Mouse (Mus musculus): ENCODE measurements around the gene Caskin2.
A peak's percentile ranks its signal among the peaks of the same experiment; 100 is the strongest.

Caskin2 gene

DNA sequence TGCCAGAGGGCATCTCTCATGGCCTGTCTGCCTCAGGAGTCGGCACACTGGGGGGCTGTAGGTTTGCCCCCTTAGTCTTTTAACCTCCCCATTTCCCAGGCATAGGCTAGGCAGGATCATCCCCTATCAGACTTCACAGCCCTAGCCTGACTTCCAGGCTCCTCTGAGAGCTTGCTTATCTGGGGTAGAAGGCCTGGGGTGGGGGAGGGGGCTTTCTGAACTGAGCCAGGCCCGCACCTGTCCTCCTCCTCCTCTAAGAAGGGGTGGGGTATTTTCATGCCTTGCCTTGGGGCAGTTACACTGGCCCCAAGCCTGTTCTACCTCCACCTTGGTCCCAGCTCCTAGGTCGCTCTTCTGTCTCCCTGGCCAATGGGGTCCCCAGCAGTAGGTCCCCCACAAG, 18.1 kb upstream of the Caskin2 start:
- no peak for DNase-seq (ENCODE audit: low spot score in 2 of 2)

DNA sequence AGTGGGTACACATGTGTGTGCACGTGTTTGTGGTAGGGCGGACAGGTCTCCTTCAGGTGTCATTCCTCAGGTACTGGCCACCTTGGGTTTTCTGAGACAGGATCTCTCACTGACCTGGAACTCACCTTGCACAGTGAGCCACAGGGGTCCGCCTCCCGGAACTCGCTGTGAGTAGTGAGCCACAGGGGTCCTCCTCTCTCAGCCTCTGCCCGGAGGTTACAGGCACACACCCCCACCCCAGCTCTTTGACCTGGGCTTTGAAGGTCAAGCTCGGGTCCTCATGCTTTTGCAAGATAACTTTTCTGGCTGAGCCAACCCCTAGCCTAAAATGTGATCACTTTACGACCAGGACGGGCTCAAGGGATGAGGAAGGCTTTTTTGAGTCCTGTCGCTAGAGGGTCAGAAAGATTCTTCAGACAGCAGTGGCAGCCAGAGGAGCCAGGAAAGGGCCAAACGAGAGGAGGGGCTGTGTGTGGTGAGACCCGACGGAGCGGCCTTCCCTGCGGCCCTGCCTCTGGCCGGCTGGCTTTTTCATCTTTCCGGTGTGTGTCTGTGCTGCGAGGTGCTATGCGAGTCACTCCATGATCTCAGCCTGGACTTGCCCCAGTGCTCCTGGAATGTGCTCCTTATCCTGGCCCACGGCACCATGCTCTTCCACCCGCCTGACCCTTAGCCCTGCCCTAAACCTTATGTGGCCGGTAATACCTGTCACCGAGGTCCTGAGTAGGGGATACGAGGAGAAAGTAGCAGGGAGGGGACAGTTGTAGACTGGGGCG, 17.3 kb upstream of the Caskin2 start:
- no peak for DNase-seq (ENCODE audit: low spot score in 2 of 2)

DNA sequence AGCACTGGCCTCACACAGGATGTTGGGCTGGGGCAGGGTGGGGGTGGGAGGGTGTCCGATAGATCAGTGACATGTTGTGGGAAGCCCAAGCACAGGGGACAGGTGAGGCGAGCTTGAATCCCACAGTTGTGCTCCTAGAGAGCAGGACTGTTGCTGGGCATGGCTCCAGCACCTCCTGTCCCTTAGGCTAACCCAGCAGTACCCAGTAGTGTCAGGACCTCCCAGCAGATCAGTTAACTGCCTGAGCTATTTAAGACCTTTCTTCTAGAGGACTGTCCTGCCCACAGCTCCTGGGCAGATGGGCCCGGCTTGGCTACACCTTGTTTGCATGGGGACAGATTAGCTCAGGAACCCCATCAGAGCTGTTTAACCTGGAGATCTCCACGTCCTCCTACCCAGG, 15.6 kb upstream of the Caskin2 start:
- no peak for DNase-seq (ENCODE audit: low spot score in 2 of 2)

GRCm38 (mm10) chr11:115827624-115828023, 14.2 kb upstream of the Caskin2 start:
- no peak for DNase-seq (ENCODE audit: low spot score in 2 of 2)

DNA sequence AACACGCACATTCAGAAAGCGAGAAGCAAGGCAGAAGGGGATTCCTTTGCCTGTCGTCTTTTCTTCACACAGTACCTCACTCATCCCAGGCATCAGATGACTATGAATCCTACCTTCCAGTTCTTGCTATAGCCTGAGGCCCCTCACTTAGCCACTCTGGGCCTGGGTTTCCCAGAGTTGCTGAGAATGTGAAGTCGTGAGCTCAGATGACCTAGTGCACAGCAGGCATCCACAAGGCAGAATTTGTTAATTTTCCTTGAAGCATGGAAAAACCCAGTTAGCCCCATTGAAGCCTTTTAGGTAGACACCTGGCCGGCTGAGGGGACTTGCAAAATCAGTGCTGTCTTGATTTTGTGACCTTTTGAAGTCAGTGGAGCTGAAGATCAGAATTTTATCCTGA, 13.0 kb upstream of the Caskin2 start:
- no peak for DNase-seq (ENCODE audit: low spot score in 2 of 2)

DNA sequence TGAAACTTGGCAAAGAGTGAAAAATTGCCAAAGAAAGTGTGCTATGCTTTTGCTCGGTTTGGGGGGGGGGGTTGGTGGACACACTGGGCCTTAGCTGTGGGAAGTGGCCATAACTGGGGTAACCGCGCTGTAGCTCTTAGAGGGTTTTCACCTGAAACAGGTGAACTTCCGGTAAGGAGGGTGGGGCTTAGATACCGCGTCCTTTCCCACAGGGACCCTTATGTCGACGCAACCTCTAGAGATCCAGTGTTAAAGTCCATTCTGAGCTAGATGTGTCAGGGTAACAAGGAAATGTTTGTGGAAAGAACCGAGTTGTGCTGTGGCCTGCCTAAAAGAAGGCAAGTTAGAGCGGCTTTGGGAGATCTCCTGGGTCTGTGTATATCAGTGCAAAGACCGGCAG, 11.4 kb upstream of the Caskin2 start:
- no peak for DNase-seq (ENCODE audit: low spot score in 2 of 2)

DNA sequence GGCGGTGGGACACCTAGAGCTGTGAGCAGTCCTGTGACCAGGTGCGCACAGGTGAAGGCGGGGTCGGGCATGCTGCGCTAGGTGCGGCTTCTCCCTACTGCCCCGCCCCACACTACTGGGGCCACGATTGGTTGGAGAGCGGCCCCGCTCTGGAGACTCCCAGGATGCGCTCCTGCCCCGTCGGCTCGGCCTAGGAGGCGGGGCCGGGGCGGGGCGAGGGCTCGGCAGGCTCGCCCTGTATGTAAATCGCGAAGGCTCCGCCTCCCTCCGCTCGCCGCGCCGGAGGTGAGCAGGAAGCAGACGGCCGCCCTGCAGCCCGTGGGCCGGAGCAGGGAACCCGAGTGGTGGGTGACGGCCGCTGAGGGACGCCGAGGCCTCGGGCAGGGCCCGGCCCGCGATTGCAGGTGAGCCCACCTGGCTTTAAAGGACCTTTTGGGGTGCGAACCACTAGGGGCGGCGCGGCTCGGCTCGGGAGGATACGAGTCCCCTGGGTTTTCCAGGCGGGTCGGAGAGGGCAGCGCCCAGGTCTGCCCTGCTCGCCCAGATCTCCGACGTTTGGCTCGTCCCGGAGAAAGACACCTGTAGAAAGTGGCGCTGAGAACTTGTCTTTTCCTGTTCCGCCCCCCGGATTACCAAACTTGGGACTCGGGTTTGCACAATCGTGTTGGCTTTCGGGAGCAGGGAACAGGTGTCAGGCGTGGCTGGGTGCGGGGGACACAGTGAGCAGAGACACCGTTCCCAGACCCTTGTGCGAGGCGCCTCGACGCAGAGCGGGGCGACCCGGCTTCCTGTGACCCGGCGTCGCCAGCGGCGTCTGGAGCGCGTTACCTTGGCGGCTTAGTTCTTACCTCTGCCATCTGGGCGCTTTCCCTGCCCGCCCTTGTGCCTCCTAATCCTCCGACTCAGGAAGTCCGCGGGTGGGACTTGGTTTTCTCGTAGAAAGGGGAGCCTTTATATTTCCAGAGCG, 10.6 kb upstream of the Caskin2 start, which contains the start of gene Llgl2:
Gene Llgl2, plus strand, starts transcription at position 276 of the 967 bp plus-strand sequence.
- peak; percentile 90 to 92 for DNase-seq (ENCODE audit: low spot score in 2 of 2)

DNA sequence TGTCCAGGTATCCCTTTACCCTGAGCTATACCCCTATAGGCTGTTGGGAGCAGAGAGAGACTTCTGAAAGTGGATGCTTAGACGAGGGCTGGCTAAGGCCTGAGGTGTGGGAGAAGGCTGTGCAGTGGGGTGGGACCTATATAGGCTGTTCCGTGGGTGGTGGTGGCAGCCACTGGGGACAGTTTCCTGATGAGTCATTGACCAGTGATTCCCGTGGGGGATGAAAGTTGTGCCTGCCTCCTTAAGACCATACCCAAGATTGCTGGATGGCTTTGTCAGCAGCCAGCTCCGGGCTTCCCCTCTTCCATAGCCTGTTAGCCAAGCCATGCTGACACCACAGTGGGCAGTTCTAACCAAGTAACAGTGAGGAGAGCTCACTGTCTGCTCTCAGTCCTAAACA, 7.6 kb upstream of the Caskin2 start:
- DNase-seq (ENCODE audit: low spot score in 2 of 2): no peak

- no peak for DNase-seq (ENCODE audit: low spot score in 2 of 2)
Measured at GRCm38 (mm10) chr11:115819915-115820623, 6.6 kb upstream of the Caskin2 start.

DNA sequence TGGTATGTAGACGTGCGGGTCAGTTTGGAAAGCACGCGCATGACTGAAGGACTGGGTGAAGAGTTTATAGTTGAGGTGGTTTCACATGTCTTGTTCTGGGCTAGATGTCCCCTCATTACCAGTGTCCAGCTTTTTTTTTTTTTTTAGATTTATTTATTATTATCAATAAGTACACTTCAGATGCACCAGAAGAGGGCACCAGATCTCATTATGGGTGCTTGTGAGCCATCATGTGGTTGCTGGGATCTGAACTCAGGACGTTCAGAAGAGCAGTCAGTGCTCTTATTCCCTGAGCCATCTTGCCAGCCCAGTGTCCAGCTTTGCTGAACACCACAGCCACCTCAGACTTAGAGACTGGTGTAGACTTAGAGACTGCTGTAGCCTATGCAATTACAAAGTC, 3.9 kb upstream of the Caskin2 start:
- no peak for DNase-seq (ENCODE audit: low spot score in 2 of 2)

GRCm38 (mm10) chr11:115814605-115815450, 1.4 kb upstream of the Caskin2 start, which contains the start of gene Tsen54:
Gene Tsen54 (plus strand): TSS chr11:115814724.
- peak; percentile 83 for DNase-seq (ENCODE audit: low spot score in 2 of 2)

- peak in 1 of 2 experiments; percentile 16 for DNase-seq (ENCODE audit: low spot score in 2 of 2)
Measured at GRCm38 (mm10) chr11:115812533-115813420, 662 bp downstream of the Caskin2 start.

GRCm38 (mm10) chr11:115812095-115812494, 1.3 kb downstream of the Caskin2 start:
- DNase-seq (ENCODE audit: low spot score in 2 of 2): no peak

DNA sequence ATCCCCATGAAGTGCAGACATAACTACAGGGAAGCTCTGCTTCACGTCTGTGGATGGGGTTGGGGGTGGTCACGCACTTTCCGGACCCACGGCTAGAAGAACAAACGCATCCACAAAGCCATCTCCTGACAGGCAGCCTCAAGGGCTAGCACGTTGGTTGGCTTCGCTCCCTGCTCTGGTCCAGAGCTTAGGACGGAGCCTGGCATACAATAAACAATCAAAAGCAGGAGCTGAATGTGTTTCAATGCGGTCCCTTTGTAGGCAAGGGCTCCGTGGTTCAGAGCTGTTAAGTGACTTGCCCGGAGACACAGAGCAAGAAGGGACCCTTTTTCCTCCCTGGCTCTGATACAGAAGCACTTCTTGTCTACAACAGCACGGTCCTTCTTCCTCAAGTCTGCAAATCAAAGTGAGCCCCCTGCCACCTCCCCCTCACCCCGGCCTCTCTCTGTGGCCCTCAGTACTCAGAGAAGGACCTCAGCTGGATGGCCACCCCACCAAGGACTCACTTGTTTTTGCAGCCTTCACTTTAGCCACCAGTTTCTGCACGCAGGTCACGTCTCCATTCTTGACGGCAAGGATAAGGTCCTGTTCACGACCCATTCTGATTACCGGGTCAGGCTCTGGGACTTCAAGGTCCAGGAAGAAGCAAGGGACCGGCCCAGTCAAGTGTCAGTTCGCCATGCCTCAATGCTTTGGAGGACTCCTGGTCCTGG, 1.9 kb downstream of the Caskin2 start:
- DNase-seq (ENCODE audit: low spot score in 2 of 2): no peak

- DNase-seq (ENCODE audit: low spot score in 2 of 2): no peak
Measured at GRCm38 (mm10) chr11:115810377-115810776, 3.1 kb downstream of the Caskin2 start.

- no peak for DNase-seq (ENCODE audit: low spot score in 2 of 2)
Measured at GRCm38 (mm10) chr11:115809311-115809781, 4.1 kb downstream of the Caskin2 start.

GRCm38 (mm10) chr11:115808696-115809310, 4.6 kb downstream of the Caskin2 start:
- no peak for DNase-seq (ENCODE audit: low spot score in 2 of 2)

GRCm38 (mm10) chr11:115807971-115808370, 5.5 kb downstream of the Caskin2 start:
- DNase-seq (ENCODE audit: low spot score in 2 of 2): no peak

DNA sequence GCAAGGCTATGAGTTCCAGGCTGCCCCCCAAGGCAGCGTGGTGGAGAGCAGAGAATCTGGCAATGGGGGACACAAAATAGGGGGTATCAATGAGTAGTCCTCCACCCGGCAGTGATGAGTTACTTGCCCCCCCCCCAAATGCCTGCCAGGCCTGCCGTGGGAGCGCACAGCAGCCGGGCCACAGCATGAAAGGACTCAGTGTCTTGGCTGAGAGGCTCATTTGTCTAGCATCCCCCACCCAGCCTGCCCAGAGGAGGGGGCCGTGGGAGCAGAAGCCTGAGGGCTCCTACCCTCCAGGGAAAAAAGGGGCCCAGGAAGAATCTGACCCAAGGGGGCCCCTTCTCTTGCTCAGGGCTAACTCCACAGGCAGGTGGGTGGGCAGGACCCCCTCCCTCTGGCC, 6.1 kb downstream of the Caskin2 start:
- DNase-seq (ENCODE audit: low spot score in 2 of 2): no peak

Measured in spleen, postnatal 36 days (tissue).